Mouse (Mus musculus) G1E (cell line): ENCODE measurements around the gene Tmprss4. TPM values are rescaled to one million over a fixed set of nuclear protein-coding genes. Genes with fewer than 3 reads are reported as not detected.

Source experiments
- ATAC-seq: 2 replicates; pipeline ENCODE4 v1.8.0; 2016; ENCODE audit warnings: mild to moderate bottlenecking; ENCODE audit not compliant: insufficient number of reproducible peaks, poor library complexity, low FRiP score, severe bottlenecking; ENCODE audit errors: extremely low read depth
- DNase-seq: peaks from one replicate; pipeline ENCODE4 v3.0.0; 2012; ENCODE audit warnings: low spot score
- H3K27me3 ChIP-seq: 2 replicates; pipeline ENCODE4 v1.6.1; 2012; ENCODE audit warnings: mild to moderate bottlenecking, low read length, inconsistent platforms; ENCODE audit not compliant: insufficient read depth
- H3K36me3 ChIP-seq: replicated peaks from 2 replicates; pipeline ENCODE3; 2012; ENCODE audit warnings: mild to moderate bottlenecking, inconsistent platforms
- H3K4me1 ChIP-seq: 2 replicates; pipeline ENCODE4 v1.6.1; 2012; ENCODE audit warnings: low read depth, low read length, inconsistent platforms, mixed read lengths; ENCODE audit not compliant: insufficient read depth
- H3K4me3 ChIP-seq: 2 replicates; pipeline ENCODE4 v1.5.1; 2012; ENCODE audit warnings: low read depth, mild to moderate bottlenecking, inconsistent platforms, low read length, moderate library complexity, mixed read lengths
- H3K9me3 ChIP-seq: replicated peaks from 2 replicates; pipeline ENCODE4 v1.6.1; 2012; ENCODE audit warnings: inconsistent platforms
- CTCF ChIP-seq: IDR thresholded peaks from 2 replicates; pipeline ENCODE4 v1.5.1; 2012; ENCODE audit warnings: low read depth, low read length, inconsistent platforms, mixed read lengths
- GATA1 ChIP-seq: IDR thresholded peaks from 2 replicates; pipeline ENCODE4 v1.6.1; 2012; ENCODE audit warnings: borderline replicate concordance, low read length, inconsistent platforms, mixed read lengths
- GATA2 ChIP-seq: IDR thresholded peaks from 2 replicates; pipeline ENCODE4 v1.6.1; 2012; ENCODE audit warnings: low read depth, low read length, inconsistent platforms, borderline replicate concordance
- POLR2AphosphoS5 ChIP-seq: IDR thresholded peaks from 2 replicates; pipeline ENCODE4 v1.6.1; 2012; ENCODE audit warnings: low read depth, low read length, inconsistent platforms; ENCODE audit not compliant: insufficient replicate concordance
- TAL1 ChIP-seq: conservative IDR thresholded peaks from 2 replicates; pipeline ENCODE4 v1.6.1; 2012; ENCODE audit warnings: low read depth, low read length, inconsistent platforms, mixed read lengths
- polyA plus RNA-seq: library from polyadenylated mRNA; stranded (reverse); fragments of >175 nt; gene quantifications from 2 replicates; pipeline ENCODE4 v1.2.3, GENCODE M21; 2012
- total RNA-seq, 2 experiments: library from RNA; stranded (forward) in 1 of 2; stranded (reverse) in 1 of 2; fragments of 200-1000 nt in 1 of 2; fragments of >200 nt in 1 of 2; fragmentation: Nextera tagmentation in 1 of 2; gene quantifications; 2 replicates each; pipeline ENCODE4 v1.2.3; 2014 to 2017

The Tmprss4 gene
- total and polyA plus RNA-seq, 3 experiments: 0.11 TPM; not detected in 2

DNA sequence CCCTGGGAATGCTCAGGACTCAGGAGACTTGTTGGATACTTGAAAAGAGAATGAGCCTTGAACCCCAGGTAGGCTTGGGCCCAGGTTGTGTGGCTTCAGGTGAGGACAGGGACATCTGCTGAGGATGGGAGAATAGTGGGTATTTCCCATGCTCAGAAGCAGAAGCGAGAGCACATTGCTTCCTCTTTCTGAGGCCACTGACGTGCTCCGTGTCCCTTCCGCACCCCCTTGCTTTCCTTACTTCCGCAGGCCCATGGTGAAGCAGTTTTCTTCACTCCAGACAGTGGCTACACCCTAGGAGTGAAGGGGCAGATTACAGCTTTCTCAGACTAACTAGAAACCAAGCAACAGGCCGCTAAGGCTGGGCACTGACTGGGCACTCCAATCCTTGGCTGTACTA lies 42.2 kb upstream of the Tmprss4 start:
- Histone ChIP-seq H3K4me1 (no peaks in the 10 kb centered on the region), H3K27me3 (peaks cover 6% of the 10 kb centered on the region; the same call in 1 of the 2 replicates), H3K4me3 (no peak overlapping the region), H3K36me3 (no peaks in the 10 kb centered on the region), H3K9me3 (no peaks in the 10 kb centered on the region)
- no peak for ATAC-seq
- DNase-seq: no peak
- TF ChIP-seq GATA1: no peak
- TF ChIP-seq GATA2: no peak
- no peak for TF ChIP-seq TAL1
- no peak for TF ChIP-seq POLR2AphosphoS5
- TF ChIP-seq CTCF: no peak

- H3K36me3 ChIP-seq: no peaks in the 10 kb centered on the region
- no peaks in the 10 kb centered on the region for H3K4me1 ChIP-seq
- no peaks in the 10 kb centered on the region for H3K9me3 ChIP-seq
- peaks cover 5% of the 10 kb centered on the region; the same call in 1 of the 2 replicates for H3K27me3 ChIP-seq
- H3K4me3 ChIP-seq: no peak overlapping the region
- ATAC-seq: no peak
- DNase-seq: no peak
- TF ChIP-seq TAL1: no peak
- TF ChIP-seq POLR2AphosphoS5: no peak
- no peak for TF ChIP-seq GATA1
- TF ChIP-seq GATA2: no peak
- TF ChIP-seq CTCF: no peak
Measured at GRCm38 (mm10) chr9:45245432-45245831, 41.5 kb upstream of the Tmprss4 start.

- ATAC-seq: no peak
- Histone ChIP-seq H3K27me3 (peaks cover 3% of the 10 kb centered on the region; the same call in 1 of the 2 replicates), H3K36me3 (no peaks in the 10 kb centered on the region), H3K4me1 (peaks cover 4% of the 10 kb centered on the region; the same call in 1 of the 2 replicates), H3K9me3 (no peaks in the 10 kb centered on the region), H3K4me3 (no peak overlapping the region)
- no peak for TF ChIP-seq POLR2AphosphoS5
- no peak for TF ChIP-seq CTCF
- no peak for TF ChIP-seq GATA2
- TF ChIP-seq GATA1: no peak
- no peak for TF ChIP-seq TAL1
- no peak for DNase-seq
Measured at GRCm38 (mm10) chr9:45241397-45241796, 37.5 kb upstream of the Tmprss4 start.

DNA sequence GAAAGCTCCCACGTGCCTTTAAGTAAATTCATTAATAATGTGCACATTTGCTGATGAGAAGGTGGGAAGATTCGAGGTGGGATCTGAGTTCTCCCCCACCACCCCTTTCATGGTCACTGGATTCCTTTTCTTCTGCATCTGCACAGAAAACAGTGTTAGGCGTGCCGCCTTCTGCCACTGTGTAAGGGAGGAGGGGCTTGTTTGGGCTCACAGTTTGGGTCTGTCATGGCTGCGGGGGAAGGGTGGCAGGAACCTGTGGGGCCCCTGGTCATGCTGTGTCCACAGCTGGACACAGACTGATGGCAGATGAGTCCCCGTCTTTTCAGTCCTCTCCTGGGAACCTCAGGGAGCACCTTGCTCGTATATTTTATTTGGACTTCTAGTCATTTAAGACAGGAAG lies 32.9 kb upstream of the Tmprss4 start:
- ATAC-seq: no peak

GRCm38 (mm10) chr9:45235668-45236227 lies 31.9 kb upstream of the Tmprss4 start:
- no peak for ATAC-seq
- DNase-seq: no peak

More for the DNA sequence above, 32.9 kb upstream of the Tmprss4 start:
- peaks cover 13% of the 10 kb centered on the region for H3K4me1 ChIP-seq
- TF ChIP-seq GATA2: no peak
- no peak for DNase-seq
- no peak overlapping the region for H3K4me3 ChIP-seq
- H3K9me3 ChIP-seq: no peaks in the 10 kb centered on the region
- no peaks in the 10 kb centered on the region for H3K36me3 ChIP-seq
- H3K27me3 ChIP-seq: peaks cover 3% of the 10 kb centered on the region; the same call in 1 of the 2 replicates

DNA sequence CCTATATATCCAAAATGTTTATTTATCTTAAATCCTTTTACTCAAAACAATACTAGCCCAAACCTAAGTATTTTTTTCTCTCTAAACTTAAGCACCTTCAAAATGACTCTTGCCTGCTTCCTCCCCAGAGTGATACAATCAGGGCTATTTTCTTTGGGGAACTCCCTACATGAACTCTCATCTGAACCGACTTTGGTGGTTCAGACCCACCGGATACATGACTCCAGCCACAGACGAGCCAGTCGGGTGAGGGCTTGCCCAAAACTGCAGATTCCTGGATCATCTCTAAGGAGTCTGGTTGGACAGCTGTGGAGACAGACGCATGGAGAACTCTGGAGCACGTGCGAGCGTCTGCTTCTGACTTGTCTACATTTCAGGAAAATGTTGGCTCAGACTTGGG lies 25.5 kb upstream of the Tmprss4 start:
- Histone ChIP-seq H3K9me3 (no peaks in the 10 kb centered on the region), H3K27me3 (0 out of 2 replicates have a peak, but pooled peaks cover 3% of the 10 kb centered on the region), H3K36me3 (no peaks in the 10 kb centered on the region), H3K4me3 (no peak overlapping the region), H3K4me1 (peaks cover 2% of the 10 kb centered on the region; the same call in 1 of the 2 replicates)
- ATAC-seq: no peak
- TF ChIP-seq POLR2AphosphoS5: no peak
- no peak for TF ChIP-seq GATA1
- no peak for TF ChIP-seq CTCF
- TF ChIP-seq TAL1: no peak
- TF ChIP-seq GATA2: no peak
- no peak for DNase-seq

More at GRCm38 (mm10) chr9:45235668-45236227, 31.9 kb upstream of the Tmprss4 start:
- Histone ChIP-seq H3K9me3 (no peaks in the 10 kb centered on the region), H3K4me3 (no peak overlapping the region), H3K36me3 (no peaks in the 10 kb centered on the region), H3K4me1 (peaks cover 13% of the 10 kb centered on the region), H3K27me3 (0 out of 2 replicates have a peak, but pooled peaks cover 3% of the 10 kb centered on the region)
- TF ChIP-seq POLR2AphosphoS5 (no peak), CTCF (no peak), GATA2 (no peak), TAL1 (no peak), GATA1 (no peak)

DNA sequence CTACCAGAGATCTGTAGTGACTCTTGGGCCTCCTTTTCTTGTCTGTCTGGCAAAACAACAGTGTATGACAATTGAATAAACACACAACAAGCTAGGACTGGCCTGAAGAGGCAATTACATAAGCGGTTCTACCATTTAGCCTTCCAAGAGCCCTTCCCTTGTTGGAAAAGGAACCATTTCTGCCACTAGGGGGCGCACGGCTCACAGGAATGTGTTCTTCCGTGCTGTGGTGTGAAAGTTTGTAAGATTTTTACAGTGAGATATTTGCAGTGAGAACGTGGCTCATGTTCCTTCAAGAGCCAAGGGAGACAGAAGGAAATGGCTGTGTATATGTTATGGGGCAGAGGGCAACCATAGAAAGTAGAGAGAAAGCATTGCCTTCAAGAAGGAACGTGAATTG lies 17.7 kb upstream of the Tmprss4 start:
- ATAC-seq: no peak
- no peaks in the 10 kb centered on the region for H3K9me3 ChIP-seq
- TF ChIP-seq GATA2 (no peak), CTCF (peak; percentile 50)
- DNase-seq: peak; percentile 7
- no peaks in the 10 kb centered on the region for H3K36me3 ChIP-seq
- H3K27me3 ChIP-seq: no peaks in the 10 kb centered on the region
- peaks cover 2% of the 10 kb centered on the region; the same call in 1 of the 2 replicates for H3K4me1 ChIP-seq
- H3K4me3 ChIP-seq: no peak overlapping the region
